Mouse (Mus musculus): ENCODE measurements at regions not wholly inside any gene's neighbourhood (a gene's known extent, or its start where the extent isn't known, plus 50 kb on each side); places are given as distances from the start of the nearest gene placed in this dataset.

DNA sequence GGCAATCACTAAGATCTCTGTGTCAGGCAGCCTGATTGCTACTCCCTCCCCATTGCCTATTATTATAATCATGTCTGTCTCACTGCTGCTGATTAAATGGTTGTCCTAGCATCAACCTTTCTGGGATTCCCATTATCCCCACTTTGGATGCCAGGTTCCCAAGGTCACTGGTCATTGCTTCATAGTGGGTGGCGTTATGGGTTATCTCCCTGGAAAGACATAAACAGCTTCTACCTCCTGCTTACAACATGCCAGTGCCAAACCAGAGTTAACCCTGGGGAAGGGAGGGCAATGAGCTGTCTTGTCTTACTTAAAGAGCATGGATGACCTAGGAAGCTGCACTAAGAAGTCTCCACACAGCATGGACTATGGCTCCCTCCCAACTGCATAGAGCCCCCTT, 136.9 kb downstream of the Uaca start:
- no peak for DNase-seq (ENCODE audit: low read depth, low spot score)

DNA sequence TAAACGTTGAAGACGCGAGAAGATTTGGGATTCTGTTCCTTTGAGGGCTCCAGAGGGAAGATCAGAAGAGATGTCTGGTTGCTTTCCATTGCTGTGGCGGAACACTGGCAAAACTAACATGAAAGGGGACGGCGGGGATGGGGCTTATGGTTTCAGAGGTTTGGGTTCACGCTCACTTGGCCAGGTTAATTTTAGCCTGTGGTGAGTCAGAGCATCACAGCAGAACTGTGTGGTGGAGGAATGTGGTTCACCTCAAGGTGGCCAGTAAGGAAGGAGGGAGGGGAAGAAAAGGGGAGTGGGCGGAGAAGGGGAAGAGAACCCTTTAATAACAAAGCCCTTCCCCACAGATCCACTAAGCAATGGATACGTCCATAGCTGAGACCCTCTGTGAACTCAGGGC, 142.6 kb downstream of the Uaca start:
- no peak for DNase-seq (ENCODE audit: low read depth, low spot score)

DNA sequence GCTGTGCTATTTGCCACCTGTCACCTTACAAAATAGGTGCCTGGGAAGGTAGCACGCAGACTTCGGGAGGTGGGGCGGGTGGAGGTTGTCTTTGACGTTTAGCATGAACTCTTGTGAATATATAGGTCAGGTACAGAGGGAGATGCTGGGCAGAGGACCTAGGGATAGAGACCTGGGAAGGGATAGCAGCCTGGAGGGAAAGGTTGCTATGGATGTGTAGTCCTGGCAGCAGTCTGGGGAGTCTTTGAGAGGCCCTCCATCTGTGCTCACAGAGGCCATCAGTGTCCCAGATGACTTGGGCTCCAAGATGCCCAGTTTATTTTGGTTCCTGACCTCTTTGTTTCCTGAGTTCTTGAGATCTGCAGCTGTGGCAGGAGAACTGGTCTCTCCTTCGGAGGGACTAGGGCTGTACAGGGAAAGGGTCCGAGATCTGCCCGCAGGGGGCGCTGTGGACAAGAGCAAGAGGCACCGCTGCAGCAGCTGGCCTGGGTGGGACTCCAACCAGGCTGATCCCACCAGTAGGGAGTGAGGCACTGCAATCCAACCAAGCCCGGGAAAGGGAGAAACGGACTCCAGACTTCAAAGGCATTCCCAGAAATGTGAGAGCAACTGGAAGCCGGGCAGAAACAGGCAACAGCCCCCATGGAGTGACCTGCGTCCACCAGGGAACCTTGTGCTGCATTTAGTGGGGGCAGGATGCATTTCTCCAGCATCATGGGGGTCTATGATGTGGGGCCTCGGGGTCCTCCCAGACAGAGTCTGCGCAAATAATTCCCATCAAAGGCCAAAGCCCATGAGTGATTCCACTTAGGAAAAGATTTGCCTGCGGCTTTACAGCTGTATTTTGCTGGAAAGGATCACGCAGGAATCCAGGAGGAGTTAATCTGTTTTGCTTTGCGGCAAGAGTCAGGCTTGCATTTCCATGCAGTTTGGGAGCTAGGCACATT, 145.8 kb downstream of the Uaca start:
- DNase-seq (ENCODE audit: low read depth, low spot score), result peak; percentile 46

- DNase-seq (ENCODE audit: low read depth, low spot score), result no peak
Observed at GRCm38 (mm10) chr9:60947363-60947762, 153.0 kb downstream of the Uaca start.

- DNase-seq (ENCODE audit: low read depth, low spot score), result no peak
Observed at GRCm38 (mm10) chr9:60948531-60949070, 154.3 kb downstream of the Uaca start.

DNA sequence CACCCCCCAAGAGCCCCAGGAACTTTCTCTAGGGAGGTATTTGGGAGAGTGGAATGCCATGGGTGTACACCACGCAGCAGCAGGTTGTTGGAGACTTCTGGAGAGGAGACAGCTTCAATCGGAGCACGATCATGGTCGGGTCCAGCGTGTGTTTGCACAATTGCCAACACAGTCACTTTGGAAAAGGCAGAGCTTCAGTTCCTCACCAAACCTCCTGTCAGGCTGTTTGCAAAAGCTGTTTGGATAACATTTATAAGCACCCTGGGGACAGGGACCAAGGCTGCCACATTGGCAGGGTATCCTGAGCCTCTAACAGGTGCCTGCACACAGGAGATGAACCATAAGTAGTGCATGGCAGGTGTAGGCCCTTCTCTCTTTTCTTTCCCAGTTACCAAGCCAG, 155.8 kb downstream of the Uaca start:
- no peak for DNase-seq (ENCODE audit: low read depth, low spot score)

GRCm38 (mm10) chr9:60951071-60951561, 156.8 kb downstream of the Uaca start:
- DNase-seq (ENCODE audit: low read depth, low spot score), result no peak

GRCm38 (mm10) chr9:60957438-60957837, 163.1 kb downstream of the Uaca start:
- no peak for DNase-seq (ENCODE audit: low read depth, low spot score)

GRCm38 (mm10) chr9:60959537-60959936, 165.2 kb downstream of the Uaca start:
- DNase-seq (ENCODE audit: low read depth, low spot score), result no peak

GRCm38 (mm10) chr9:60962086-60962485, 167.7 kb downstream of the Uaca start:
- DNase-seq (ENCODE audit: low read depth, low spot score), result no peak

DNA sequence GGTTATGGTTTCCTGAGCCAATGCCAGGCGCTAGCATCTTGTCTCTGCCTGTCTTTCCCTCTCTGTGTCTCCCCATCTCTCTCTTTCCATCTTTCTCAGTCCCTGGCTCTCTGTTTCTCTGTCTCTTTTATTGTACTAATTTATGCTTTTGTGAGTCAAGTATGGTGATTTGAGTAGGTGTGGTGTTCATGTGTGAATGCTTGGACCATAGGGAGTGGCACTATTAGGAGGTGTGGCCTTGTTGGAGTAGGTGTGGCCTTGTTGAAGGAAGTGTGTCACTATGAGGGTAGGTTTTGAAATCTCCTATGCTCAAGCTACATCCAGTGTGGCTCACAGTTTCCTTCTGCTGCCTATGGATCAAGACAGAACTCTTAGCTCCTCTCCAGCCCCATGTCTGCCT, 171.3 kb downstream of the Uaca start:
- DNase-seq (ENCODE audit: low read depth, low spot score), result no peak

DNA sequence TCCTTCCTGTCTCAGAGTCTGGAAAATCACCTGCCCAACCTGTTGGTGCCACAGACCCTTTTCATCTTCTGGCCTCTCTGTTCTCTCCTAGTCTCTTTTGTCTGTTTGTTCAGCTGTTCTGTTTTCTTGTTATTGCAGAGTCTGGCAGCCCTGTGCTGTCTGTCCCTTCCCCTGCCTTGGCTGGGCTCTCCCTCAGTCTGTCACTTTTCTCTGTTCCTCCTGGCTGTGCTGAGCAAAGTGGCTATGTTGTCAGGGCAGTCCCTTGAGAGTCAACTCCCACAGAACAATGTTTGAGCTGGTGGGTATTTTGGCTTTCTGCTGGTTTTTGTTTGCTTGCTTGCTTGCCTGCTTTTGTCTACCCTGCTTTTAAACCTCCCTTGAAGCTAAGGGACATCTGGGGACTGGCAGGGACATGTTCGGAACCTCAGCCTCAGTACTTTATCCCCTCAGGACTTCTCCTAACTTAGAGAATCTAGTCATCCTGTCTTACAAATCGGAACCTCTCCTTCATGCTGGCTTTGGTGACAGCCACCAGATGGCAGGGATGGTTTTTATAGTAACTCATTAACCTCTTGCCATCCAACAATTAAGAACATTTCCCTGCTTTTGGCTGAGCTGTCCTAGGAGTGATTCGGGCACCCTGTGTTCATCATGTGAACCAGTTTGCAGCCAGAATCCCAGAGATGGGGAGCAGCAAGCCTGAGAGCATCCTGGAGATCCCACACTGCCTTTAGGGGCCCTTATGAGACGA, 174.1 kb downstream of the Uaca start:
- DNase-seq (ENCODE audit: low read depth, low spot score), result peak; percentile 21

DNA sequence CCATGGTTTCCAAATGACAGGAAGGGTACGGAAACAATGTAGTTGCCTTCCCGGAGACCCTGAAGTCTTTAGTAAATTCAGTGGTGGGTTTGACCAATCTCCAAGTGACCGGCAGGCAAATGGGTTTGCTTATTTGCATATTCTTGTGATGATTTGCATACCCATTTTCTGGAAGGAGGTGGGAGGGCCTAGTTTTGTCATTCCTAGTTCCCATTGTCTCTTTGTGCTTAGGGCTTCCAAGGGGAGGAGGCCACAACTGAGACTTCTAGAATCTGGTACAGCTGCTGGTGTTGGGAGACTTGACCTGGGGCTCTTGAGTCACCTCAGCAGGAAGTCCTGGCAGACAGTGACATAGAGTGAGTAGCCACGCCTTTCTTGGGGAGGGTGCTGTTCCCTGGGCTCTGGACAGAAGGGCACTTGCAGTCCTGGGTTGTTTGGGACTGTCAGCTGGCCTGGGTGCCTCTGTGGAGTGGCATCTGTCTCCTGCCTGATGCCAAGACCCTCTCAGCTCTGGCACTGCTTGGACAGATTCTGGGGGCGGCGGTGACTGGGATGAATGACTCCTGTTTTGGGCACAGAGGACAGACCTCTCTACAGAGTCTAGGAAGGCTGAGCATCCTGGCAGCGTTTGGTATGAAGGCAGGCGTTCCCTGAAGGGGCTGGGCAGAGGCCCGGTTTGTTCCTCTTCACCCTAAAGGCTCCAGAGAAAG, 178.0 kb downstream of the Uaca start:
- no peak for DNase-seq (ENCODE audit: low read depth, low spot score)

DNA sequence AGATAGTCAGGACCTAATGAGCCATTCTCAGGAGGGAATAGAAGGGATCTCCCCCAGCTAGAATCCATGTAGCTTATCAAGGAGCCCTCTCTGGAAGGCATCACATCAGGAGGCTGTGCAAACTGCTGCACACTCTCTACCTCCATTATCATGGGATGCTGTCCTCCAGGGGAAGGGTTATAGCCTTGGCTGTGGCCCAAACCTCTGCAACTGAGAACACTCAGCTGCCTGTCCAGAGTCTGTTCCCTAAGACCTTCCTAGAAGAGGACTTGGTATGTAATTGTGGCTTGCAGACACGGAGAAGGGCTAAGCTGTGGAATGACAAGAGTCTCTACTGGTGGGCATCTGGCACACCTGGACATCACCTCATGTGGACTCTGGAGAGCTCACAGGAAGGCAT, 180.2 kb downstream of the Uaca start:
- no peak for DNase-seq (ENCODE audit: low read depth, low spot score)

DNA sequence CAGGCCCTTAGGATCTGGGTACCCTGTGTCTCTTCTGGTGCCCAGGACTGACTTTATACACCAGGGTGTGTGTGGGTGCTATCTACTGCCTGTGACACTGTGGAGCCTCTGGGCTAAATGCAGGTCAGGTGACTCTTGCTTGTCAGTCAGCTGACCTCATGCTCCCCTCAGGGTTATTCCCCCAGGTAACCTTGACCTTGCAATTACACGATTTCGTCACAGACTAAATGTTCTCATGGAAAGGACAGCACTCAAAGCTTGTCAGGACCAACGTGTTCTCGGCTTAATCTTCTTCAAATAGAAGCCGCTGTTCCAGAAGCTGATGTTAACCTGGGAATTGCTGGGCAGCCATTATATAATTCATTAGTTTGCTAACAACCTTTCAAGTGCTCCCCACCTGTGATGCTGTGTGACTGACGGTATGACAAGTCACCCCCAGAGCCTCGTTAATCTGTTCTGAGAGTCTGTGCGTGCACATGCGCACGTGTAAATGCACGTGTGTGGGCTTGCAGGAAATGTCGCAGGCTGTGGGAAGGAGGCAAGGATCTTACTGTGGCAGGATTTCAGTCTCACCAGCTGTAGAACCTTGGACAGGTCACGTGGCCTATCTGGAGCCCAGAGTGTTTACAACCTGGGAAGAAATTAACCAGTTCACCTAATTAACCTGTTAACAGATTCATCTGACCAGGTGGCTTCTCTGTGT, 188.2 kb downstream of the Uaca start:
- DNase-seq (ENCODE audit: low read depth, low spot score), result no peak

- no peak for DNase-seq (ENCODE audit: low read depth, low spot score)
Observed at GRCm38 (mm10) chr9:60983246-60983645, 188.9 kb downstream of the Uaca start.

GRCm38 (mm10) chr9:60988113-60988512, 193.8 kb downstream of the Uaca start:
- DNase-seq (ENCODE audit: low read depth, low spot score), result no peak

DNA sequence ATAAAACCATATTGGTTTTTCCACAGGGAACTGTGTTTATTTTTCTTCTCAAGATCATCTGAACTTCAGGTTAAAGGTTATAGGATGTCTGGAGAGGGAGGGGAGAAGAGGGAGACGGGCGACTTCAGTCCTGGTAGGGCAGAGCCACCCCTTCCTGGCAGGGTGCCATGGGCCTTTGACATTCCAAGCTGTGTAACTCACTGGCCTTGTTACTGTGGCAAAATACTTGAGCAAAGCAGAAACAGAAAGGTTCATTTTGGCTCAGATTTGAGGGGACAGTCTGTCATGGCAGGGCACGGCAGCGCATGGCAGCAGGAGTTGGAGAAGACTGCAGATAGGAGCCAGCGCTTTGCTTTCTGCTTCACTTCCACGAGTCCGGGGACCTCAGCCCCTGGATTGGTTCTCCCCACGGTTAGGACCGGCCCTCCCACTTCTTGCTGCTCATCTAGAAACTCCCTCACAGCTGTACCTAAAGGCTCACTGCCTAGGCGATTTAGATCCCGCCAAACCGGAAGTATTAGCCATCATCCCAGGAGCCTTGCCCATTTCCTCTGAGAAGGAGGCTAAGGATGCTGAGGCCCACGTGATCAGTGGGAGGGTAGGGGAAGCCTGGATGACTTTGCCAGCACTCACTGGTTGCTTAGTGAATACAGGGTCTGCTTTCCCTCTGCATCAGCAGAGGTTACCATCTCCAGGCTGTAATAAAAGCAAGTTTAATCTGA, 195.5 kb downstream of the Uaca start:
- DNase-seq (ENCODE audit: low read depth, low spot score), result no peak

DNA sequence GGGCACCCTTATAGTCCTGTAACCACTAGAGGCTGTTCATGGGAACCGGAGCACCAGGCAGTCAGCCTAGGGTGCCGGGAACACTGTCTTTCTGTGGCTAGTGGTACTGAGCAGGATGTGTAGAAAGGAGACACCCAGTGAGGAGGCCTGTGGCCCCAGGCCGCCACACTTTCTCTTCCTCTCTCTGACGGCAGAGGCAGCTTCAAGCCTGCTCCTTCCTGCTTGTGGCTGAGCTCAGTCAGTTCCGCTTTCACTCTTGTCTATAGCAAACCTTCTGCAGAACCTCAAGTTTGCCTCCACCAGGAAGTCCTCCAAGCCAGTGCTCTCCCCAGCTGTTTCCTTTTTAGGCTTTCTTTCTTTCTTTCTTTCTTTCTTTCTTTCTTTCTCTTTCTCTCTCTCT, 197.2 kb downstream of the Uaca start:
- peak; percentile 91 for DNase-seq (ENCODE audit: low read depth, low spot score)

DNA sequence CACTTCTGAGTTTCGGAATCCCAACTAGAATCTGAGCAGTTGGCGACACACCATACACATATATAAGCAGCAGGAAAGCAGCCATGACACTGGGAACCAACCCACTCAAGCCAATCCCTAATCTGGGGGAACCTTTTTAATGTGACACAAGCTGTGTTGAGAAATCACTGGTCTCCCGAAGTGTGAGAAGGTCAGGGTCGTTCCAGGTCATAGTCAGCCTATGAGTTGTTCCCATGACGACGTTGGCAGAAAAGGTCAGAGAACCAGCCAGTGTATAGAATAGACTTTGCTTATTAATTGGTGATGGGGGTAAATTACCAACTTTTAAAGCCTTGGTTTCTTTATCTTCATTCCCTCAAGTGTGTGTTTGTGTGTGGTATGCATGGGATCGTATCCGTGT, 199.3 kb downstream of the Uaca start:
- DNase-seq (ENCODE audit: low read depth, low spot score), result no peak
